Mouse (Mus musculus) right cerebral cortex, postnatal 10 days (tissue): Measurements from ENCODE around the gene Btaf1.
"Not testable (repeated sequence)": the region's sequence is repeated elsewhere in the genome, so short reads cannot be mapped to it uniquely, and the experiment has no call there.

Experiments
- DNase-seq, 2 experiments: peaks; one replicate each; pipeline ENCODE4 v3.0.0; 2021; ENCODE audit warnings: low spot score in 2 of 2

Gene Btaf1

DNA sequence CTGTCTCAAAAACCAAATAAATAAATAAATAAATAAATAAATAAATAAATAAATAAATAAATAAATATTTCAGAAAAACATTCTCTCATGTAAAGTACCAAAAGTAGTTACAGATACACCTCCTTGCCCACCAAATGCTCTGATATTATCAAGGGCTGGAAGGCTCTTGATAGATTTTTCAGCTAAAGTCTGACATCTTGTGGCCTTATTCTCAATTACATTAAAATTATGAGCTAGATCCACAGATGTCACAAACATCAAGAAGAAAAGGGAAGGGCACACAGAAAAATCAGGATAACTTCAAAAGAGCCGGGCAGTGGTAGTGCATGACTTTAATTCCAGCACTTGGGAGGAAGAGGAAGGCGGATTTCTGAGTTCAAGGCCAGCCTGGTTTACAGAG lies 3.9 kb upstream of the Btaf1 start:
- DNase-seq: no peak

DNA sequence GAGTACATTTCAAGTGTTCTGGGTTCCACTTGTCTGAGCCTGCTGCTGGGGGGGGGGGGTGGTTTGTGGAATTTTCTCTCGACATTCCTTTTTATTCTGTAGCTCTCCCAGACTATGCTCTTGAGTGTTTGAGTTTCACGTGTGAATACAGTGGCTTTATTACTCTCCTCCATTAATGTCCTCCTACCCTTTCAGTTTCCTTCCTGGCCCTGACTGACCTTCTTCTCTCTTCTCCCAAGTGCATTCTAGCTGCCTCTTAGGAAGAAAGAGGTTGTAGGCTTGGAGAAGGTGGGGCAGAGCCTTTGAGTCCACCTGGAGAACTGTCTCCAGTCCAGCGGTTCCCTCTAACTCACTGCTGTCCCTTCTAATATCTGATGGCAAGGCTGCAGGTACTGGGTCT lies 2.9 kb upstream of the Btaf1 start:
- DNase-seq: no peak

DNA sequence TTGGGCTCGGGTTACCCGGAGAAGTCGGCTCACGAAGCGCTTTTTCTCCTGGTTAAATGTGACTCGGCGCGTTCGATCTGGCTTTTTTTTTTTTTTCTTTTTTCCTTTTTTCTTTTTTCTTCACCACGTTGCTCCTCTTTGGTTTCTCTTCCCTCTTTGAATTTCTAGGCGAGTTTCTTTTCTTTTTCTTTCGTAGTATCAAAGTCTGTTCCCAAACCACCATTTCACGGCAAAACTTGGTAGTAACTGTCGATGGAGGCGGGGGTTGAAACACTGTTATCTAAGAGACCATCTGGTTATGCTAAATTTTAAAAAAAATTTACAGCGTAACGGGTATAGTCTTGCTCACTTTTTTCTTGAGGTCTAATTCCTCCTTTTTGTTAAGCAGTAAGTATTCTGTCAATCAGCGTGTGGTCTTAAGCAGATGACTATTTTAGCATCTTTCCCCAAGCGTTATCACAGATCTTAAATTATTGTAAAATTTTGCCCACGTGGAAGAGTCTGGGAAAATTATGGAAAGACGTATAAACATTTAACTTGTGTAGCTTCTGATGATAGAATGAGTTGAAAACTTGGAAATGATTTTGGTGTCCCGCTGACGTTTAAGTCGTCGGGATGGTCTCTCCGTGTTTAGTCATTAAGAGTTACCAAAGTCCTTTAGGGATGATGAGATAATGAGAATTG lies 816 bp downstream of the Btaf1 start:
- no peak for DNase-seq

DNA sequence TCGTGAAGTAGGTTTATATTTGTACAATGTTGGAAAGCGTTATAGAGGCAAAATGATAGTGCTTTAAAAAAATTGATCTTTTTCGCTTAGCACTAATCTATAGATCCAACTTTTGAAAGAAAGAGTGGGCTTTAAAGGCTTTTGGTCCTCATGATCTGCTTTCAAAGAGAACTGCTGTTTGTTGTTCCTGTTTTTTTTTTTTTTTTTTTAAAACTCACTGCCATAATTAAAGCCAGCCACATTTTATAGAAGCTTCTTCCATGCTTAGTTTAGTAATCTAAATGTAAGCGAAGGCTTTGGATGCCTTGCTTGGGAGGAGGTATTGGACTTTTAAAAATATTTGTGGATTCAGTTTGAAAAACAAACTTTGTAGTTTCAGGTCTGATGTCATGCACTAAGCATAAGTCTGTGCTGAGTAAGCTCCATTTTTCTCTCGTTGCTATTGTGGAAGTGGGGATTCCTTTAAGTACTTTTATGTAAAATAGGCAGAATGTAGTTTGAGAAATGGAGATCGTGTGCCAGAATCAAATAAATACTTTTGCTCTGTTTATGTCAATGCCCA lies 2.0 kb downstream of the Btaf1 start:
- no peak for DNase-seq

DNA sequence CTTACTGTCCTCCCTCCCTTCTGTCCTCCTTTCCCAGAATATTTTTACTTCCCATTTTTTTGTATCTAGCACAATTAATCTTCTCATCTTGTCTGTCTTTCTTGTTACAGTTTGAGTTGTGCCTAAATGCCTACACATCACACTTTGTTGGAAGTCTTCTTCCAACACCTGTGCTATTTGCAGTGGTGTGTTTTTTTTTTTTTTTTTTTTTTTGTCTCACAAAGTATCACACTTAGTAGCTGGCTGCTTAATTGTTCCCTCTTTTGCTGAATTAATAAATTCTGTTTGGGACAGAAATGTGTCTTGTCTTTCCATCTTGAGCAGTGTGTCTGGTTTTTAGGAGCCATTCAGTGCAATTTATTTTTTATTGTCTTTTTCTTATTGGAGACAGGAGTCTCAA lies 3.9 kb downstream of the Btaf1 start:
- DNase-seq: no peak

DNA sequence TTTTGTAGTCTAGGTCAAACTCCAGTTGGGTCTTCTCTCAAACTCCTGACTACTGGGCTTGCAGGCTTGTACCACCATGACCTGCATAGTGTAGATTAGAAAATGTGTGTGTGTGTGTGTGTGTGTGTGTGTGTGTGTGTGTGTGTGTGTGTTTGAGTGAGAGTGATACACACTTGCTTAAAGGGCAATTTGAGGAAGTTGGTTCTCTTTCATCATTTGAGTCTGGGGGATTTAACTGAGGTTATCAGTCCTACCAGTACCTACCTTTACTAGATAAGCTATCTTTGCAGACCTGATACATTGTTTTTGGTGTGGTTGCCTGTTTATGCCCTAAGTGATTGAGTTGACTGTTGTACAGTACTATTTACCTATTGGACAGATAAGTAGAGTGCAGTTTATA lies 6.2 kb downstream of the Btaf1 start:
- no peak for DNase-seq

DNA sequence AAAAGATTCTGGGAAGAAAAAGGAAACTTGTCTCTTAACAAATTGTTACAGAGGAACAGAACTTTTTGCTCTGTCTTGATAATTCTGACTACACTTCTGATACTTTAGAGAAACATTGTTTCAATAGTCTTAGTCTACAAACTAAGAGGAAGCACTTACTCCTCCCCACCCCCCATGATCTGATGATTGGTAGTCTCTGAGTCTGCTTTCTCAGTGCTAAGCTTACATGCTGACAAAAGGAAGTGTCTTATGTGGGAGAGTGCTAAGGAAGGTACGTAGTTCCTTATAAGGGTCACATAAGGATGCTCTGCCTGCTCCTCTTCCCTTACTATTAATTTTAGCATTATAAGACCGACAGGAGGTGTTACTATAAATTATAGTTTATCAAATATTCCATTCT lies 6.7 kb downstream of the Btaf1 start:
- no peak for DNase-seq

DNA sequence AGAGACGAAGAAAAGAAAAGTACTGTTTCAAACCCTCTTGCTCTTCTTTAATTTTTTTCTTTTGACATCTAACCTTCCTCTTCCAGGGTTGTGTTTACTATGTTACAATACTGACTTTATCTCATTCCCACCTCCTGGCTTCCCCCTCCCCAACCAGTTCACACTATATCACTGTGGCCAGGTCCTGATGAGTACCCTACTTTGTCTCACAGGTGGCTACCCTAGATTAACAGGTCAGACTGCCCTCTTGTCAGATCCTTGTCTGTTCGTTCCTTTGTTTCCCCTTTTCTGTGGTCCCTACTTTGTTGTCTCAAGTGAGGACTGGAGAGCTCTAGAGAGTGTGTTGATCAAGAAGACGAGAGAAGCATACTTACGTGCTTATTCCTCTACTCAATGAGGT lies 10.4 kb downstream of the Btaf1 start:
- no peak for DNase-seq

DNA sequence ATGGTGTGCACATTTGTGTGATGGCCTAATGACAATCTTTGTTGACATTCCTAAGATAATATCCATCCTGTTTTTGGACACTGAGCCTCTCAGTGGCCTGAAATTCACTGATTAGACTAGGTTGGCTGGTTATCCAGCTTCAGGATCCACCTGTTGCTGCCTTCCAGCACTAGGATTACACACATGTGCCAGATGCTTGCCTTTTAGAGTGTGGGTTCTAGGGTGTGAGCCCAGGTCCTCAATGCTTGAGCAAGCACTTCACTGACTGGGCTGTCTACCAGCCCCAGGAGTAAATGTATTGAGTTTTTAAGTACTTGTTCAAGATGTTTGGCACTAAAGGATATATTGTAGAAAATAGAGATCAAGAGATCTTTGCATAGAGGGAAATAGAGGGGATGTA lies 12.1 kb downstream of the Btaf1 start:
- DNase-seq: no peak

DNA sequence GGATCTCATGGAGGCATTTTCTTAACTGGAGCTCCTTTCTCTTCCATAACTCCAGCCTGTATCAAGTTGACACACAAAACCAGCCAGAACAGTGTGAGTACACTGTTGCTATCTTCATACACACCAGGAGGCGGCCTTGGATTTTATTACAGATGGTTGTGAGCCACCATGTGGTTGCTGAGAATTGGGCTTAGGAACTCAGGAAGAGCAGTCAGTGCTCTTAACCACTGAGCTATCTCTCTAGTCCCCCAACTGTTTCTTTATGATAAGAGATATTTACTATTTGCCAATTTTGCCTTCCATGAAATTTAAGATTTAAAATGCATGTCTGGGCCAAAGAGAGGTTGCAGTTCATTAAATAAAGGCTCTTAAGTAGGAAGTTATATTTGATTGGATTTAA lies 14.2 kb downstream of the Btaf1 start:
- DNase-seq: no peak

DNA sequence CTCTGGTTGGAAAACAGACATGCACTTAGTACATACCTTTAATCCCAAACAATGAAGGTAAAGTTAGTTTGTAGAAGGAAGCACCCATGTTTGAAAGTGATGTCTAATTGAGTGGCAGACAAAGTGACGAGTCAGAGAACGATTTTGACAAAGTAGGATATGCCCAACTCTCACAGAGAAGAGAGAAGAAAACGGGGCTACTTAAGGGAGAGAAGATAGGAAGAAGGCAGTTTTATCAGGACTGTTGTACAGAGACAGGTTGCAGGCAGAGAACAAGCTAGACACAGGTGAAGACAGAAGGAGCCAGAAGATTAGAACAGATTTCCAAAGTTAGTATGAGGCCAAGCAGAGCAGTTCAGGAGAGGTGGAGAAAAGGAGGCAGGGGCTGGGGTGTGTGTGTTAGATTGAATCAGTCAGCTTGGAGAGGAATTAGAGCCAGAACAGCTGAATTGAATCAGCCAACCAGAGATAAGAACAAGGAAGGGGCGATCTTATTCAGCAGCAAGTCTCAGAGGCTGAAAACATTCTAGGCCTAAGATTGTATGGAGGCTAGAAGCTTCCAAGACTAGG lies 27.8 kb downstream of the Btaf1 start:
- DNase-seq: no peak

DNA sequence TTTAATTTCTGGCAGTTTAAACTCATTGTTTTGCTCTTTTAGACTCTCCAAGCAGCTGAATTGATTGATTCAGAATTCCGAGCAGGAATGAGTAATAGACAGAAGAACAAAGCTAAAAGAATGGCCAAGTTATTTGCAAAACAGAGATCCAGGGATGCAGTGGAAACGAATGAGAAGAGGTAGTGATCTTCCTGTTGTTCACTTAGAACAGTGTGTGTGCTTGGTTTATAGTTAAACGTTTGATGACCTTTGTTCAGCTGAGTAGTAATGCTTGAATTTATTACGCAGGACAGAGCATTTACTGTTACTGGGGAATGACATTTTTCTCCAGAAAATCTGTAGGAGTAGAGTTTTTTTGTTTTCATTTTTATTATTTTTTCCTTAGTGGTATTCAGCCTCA lies 32.5 kb downstream of the Btaf1 start:
- DNase-seq: no peak

DNA sequence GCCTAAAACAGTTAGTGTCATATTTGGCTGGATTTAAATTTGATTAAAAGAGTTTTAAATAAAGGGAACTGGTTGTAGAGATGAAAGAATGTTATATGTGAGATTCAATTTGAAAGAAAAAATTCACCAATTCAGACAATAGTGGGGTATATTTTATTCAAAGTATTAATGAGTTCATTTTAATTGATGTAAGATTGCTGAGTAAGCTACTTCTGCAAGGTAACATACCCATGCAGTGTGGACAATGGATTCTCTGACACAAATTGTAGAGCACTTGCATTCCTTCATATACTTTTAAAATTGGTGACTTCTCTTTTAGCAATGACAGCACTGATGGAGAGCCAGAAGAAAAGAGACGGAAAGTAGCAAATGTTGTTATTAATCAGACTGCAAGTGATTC lies 35.4 kb downstream of the Btaf1 start:
- DNase-seq: no peak

DNA sequence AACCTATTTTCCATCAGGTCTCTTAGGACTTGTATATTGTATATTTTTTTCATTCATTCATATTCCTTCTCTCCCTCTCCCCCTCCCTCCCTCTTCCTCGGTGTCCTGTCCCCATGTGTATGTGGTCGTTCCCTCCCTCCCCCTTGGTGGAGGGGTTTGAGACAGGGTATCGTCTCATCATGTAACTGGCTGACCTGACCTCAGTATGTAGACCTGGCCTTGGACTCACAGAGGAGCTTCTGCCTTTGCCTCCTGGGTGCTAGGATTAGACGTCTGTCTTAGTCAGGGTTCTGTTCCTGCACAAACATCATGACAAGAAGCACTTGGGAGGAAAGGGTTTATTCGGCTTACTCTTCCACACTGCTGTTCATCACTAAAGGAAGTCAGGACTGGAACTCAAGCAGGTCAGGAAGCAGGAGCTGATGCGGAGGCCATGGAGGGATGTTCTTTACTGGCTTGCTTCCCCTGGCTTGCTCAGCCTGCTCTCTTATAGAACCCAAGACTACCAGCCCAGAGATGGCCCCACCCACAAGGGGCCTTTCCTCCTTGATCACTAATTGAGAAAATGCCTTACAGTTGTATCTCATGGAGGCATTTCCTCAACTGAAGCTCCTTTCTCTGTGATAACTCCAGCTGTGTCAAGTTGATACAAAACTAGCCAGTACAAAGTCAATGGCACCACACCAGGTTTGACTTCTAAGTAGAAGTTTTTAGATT lies 36.8 kb downstream of the Btaf1 start:
- not testable (repeated sequence) for DNase-seq

DNA sequence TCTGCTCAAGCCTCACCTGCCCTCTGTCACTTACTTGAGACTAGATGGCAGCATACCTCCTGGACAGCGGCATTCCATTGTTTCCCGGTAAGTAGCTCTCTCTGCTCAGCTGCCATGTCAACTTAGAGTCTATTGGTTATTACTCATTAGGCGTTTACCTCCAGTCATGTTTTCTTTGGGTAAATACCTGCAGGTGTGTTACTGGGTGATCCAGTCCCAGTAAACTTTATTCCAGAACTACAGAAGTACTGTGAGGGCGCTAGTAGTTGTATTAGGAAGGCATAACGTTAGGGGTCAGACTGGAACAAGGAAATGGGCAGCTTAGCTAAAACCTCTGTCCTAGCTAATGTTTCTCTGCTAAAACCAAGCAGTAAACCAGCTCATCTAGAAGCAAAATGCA lies 78.7 kb downstream of the Btaf1 start:
- DNase-seq: no peak

DNA sequence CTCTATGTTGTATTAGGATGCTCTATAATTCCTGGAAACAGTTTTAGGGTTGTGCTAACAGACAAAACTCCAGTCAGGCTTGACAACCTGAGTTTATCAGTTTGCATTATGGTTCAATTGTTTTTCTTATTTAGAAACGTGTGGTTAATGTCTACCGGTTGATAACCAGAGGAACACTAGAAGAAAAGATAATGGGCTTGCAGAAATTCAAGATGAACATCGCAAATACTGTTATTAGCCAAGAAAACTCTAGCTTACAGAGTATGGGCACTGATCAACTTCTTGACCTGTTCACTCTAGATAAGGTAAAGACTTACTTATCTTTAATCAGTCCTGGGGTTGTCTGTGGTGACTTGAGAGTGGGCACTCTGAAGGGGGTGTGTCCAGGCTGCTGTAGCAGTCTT lies 84.0 kb downstream of the Btaf1 start:
- no peak for DNase-seq

DNA sequence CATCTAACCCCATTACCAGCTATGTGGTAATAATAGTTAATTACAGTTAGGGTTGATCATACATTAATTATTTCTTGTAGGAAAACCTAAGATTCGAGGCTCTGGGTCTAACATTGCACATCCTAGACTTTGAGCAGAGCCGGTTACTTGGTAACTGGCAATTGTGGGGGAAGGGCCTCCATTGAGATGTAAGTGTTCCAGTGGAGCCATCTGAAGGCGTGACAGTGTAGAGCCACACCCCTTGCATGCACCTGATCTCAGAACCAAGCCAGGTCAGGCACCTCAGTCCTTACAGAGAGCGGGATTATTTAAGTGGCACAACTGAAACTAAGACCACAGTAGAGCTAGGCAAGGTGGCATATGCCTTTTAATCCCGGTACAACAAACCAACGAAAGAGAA lies 87.6 kb downstream of the Btaf1 start:
- DNase-seq: no peak

DNA sequence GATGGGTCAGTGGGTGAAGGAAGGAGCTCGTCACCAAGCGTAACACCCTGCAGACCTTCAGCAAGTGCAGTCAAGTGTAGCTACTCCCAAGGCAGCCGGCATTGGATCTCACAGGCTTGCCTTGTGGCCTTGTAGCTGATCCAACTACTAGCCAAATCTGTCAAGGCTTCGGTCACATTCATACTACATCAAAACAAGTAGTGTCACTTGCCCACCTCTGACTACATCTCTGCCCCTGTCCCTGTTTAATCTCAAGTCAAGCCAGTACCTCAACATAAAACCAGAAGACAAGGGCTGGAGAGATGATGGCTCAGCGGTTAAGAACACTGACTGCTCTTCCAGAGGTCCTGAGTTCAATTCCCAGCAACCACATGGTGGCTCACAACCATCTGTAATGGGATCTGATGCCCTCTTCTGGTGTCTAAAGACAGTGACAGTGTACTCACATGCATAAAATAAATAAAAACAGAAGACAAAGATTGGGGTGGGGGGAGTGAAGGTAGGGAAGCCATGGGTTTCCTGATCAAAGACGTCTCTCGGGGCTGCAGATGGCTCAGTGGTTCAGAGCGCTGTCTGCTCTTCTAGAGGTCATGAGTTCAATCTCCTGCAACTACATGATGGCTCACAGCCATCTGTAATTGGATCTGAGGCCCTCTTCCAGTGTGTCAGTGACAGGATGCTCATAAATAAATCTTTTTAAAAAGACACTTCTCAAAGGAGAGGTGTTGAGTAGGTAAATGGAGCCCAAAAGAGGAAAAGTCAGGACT lies 88.5 kb downstream of the Btaf1 start:
- DNase-seq: no peak

DNA sequence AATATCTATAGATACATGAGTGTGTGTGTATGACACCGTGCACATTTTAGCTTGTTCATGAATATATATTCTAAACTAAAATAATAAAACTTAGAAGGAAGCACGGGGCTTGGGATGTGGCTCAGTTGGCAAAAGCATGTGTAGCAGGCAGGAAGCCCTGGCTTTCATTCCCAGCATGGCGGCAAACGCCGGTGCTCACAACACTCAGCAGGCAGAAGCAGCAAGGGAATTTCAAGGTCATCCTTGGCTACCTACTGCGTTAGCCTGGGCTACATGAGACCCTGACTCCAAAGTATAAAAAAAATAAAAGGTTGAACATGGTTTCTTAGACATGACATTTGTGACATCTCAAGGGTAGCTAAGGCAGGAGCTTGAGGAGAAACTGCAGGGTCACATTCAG lies 91.0 kb downstream of the Btaf1 start:
- no peak for DNase-seq

DNA sequence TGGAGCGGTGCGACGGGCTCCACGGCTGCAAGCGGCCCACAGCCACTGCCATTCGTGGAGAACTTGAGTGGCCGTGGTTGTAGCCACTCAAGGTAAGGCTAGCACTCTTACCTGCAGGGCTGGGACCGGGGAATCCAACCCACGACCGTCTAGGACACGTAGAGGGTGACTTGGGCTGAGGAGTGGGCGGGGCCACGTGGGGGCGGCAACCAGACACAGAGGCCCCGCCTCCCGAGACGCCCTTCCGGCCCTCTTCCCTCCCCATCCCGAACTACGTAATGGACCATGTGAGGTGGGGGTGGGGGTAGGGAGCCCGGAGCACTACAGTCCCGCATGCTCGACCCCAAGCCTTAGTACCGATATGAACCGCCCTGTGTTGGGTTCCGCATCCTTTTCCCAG lies 92.5 kb downstream of the Btaf1 start:
- DNase-seq: peak; percentile 71 to 77

DNA sequence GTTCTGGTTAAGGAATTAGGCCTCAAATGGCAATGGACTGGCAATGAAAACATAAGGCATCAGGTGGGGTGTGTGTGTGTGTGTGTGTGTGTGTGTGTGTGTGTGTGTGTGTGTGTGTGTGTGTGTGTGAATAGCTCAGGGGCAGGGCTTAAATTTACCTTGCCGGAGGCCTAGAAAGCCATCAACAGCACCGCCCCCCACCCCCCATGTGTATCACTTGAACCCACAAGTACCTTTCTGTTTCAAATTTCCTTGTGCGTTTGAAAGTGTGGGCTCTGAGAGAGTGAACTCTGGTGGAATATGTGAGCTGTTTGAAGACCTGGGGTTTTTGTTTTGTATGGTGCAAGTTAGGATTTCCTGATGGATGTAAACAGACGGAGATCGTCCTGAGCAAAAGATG lies 93.1 kb downstream of the Btaf1 start:
- no peak for DNase-seq

DNA sequence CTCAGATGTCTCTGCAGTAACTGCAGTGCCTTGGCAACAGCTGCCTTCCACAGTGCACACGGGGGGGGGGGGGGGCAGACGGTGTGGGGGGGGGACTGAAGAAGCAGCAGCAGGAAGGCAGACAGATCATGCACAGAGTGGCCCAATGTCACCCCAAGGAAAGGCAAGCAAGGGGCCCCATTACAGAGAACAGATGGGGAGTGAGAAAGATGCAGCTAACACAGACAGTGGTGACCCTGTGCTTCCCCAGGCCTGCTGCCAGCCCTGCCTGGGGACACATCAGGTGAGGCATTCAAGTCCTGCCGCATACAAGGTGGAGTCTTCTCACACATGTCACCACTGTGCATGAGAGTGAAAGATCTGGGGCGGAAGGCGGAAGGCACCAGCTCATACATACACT lies 94.7 kb downstream of the Btaf1 start:
- no peak for DNase-seq
